Mouse (Mus musculus) retina, embryonic 14.5 days (tissue): ENCODE data around the gene Ets1.

Experiments used
- DNase-seq: peaks from one replicate; pipeline ENCODE4 v3.0.0-alpha.2; 2015; ENCODE audit warnings: low spot score

Ets1 gene

DNA sequence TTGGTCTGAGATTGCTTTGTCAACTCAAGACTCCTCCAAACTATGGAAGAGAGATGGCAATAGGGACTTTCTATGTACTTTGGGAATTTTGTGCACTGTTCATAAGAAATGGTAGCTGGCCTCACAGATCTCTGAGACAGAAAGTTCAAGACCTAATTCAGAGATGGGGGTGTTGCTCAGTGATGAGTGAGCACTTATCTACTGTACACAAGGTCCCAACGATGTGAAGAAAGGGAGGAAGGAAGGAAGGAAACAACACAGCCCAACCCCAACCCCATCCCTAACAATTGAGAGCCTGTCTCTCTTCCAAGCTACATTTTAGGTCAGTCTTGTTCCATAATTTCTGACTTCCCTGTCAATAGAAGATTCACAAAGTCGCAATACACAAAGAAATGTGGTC lies 125.3 kb downstream of the Ets1 start:
- DNase-seq = no peak

DNA sequence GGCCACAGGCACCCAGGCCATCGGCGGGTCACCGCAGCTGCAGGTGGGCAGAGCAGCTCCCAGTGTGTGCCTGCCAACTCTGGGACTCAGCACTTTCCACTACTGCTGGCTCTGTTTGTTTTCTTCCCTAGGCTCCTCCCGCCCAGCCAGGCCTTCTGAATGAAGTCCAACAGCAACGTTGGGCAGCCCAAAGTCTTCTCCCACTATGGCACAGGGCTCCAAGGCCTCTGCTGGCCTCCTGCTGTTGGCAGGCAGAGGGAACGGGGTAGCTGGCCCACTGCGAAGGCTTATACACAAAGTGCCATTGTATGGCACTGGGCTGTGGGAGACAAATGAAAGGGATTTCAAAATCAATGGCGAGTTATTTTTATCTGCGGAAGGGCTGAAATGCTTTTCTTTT lies 128.4 kb downstream of the Ets1 start:
- no peak for DNase-seq

DNA sequence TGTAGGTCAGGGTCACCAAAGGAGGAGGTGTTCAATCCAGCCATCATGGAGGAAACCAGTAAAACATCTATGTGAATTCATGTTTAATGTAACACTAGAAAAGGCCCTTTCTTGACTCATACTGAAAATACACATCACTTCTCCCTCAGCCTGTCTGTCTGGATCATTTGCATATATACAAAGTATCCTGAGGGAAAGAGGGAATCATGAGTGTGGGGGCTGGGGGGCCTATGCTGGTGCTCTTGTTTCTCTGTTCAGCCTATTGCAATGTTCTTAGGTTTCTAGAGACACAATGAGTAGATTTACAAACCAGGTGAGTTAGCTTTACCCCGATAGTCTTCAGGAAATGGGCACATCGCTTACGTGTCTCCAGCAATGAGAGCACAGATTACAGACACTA lies 129.1 kb downstream of the Ets1 start:
- DNase-seq = no peak

DNA sequence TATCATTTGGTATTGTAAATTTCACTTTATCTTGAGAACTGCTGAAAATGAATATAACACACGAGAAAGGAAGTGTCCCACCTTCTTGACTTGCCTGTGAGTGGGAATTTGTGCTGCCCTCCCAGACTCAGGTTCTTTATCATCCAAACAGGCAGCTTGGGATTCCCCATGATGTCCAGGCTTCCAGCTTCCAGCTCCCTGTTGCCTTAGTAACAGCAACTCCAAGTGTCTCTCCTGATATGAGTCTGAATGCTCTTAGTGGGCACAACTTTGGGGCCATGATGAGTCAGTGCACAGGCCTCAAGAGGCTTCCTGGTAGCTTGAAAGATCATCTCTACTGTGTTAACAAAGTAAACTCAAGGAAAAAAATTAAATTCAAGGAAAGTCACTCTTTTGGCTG lies 142.8 kb downstream of the Ets1 start:
- DNase-seq = no peak

DNA sequence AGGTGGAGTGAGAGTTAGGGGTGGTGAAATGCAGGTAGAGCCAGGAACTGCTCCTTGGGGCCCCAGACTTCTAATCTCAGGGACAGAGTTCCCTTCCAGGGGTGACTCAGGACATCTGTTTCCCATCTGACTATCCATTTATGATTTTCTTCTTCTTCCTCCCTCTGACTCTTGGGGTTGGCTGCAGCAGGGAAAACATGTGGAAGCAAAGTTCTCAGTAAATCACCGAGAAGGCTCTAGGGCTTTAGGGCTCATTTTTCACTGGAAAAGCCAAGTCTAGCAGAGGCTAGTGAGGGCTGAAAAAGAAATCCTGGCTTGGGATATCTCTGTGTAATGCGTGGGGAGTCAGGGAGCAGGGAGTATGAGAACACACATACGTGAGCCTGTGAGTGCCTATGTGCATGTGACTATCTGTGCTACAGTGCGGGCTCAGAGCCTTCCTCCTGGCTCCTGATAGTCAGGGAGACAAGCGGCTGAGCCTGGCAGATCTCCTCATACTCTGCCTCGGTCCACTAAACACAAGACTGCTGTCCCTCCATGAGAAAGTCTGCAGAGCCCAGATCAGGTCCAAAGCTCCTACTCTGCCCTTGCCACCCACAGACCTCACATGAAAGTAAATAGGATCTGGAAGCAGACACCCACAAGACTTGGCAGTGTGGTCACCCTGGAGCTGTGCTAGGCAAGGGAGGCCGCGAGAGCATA lies 146.5 kb downstream of the Ets1 start:
- DNase-seq = no peak

DNA sequence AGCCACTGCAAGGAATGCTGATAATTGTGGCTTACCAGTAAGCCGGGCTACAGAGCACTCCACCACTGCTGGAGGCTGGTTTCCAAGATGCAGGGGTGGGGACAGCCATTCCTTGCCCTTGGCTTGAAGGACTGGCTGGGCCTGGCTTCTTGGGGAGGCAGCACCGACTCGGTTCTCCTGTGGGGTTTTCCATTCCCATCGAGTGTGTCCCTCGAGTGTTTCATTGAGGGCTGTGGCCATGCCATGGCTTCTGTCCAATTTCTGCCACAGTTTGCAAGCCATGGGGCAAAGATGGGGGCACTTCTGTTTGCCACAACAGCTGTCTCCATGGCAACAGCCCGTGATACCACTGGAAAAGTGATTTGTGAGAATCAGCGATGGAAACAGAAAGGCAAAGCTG lies 151.1 kb downstream of the Ets1 start:
- no peak for DNase-seq

DNA sequence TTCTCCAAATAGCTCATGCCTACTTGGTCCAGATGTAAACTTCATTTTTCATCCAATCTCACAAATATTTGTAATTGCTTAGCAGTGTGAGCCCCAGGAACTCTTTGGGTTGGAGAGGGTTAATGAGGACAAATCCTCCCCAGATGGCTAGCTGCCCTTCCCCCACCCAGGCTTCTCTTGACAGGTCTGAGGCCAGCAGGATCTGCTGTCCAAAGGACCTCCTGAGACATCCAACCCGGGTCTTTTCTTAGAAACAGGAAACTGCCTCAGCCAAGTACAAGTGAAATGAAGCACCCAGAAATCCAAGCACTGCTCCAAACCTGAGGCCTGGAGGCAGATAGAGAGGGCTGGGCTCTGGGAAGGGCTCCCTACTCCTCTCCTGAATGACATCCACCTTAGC lies 151.6 kb downstream of the Ets1 start:
- peak; percentile 19 for DNase-seq

DNA sequence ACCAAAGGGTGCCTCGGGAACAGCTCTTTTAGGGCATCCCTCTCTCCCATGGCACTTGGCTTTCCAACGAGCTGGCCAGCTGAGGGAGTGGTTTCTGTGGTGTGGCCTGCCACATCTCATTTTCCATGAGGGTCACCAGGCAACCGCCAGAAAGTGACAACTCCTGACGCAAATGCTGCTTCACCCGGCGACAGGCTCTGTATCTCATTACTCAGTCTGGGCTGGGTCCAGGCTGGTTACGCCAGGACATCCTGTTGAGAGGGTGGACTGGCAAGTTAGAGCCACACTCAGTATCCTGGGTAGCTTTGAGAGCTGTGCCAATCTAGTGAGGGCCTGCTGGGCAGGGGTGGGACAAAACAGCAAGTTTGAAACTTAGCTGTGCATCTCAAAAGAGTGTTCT lies 153.3 kb downstream of the Ets1 start:
- no peak for DNase-seq

DNA sequence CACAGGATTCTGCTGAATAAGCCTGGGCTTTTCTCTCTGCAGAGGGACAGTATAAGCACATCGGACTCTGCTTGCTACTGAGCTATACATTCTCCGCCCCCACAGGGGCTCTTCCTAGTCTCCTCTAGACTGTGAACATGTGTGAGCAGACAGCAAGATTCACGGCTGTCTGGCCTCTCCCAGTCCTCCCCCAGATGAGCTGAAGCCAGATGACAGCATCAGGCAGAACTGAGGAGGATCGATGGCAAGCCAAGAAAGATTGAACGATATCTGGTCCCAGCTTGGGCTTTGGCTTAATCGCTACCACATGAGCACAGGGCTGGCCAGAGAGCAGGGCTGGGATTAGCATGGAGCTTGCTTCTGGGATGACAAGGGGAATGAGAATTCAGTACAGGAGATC lies 155.7 kb downstream of the Ets1 start:
- DNase-seq = no peak

DNA sequence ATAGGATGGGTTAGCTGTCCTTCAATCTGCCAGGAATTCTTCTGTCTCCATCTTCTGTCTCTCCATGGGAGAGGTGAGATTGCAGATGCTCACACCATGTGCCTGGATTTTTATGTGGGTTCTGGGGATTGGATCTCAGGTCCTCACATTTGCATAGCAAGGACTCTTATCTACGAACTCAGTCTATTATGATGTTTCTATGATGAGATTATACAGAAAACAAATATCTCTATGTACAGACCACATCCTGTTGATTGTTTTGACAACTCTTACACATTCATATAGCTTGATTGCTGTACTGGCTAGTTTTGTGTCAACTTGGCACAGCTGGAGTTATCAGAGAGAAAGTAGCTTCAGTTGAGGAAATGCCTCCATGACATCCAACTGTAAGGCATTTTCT lies 162.2 kb downstream of the Ets1 start:
- DNase-seq = no peak

DNA sequence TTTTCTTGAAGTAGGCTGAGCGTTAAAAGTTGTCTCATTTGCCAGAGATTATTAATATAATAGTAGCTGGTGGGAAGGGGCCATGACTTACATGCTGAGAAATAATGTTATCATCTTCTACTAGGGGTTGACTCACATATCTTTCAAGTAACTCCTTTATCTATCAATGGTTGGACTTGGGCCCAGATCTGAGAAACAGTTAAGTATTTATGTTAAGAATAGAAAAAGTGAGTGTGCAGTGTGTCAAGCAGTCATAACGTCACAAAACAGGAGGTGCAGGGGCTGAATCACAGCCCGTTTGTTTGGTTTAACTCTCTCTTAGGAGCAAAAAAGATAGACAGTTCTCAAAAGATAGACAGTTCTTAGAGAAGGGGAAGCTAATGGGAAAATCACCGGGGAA lies 170.1 kb downstream of the Ets1 start:
- DNase-seq = no peak
